8 mouse cellular contexts compared by ENCODE assay signal in genomic region chr3:154596488-154596933, GRCm38 (mm10). TPM values are rescaled to one million over a fixed set of nuclear protein-coding genes. Genes with fewer than 3 reads are reported as not detected.
A peak's percentile ranks its signal among the peaks of the same experiment; 100 is the strongest.
DNase-seq lines count a peak whose midpoint lies in the region; ATAC-seq and TF ChIP-seq lines count a peak whose summit lies in the region.

Gene Cryz (plus strand): TSS chr3:154596711.

- H3K36me3 ChIP-seq in ES-Bruce4 (ENCODE audit: control insufficient read depth, insufficient read depth, low read length, poor library complexity, severe bottlenecking) = no peaks in the 10 kb centered on the region; the same call in 1 of the 2 replicates
- H3K36me3 ChIP-seq in forebrain, embryonic 14.5 days (ENCODE audit: control insufficient read depth, insufficient read depth, low read length) = peaks cover 29% of the 10 kb centered on the region
- H3K36me3 ChIP-seq in neural tube, embryonic 15.5 days = peaks cover 28% of the 10 kb centered on the region

- peak; percentile 89 for DNase-seq in forebrain, embryonic 14.5 days (ENCODE audit: low spot score)
- DNase-seq in heart, postnatal 14 days = peak; percentile 89 to 94
- DNase-seq in layer of hippocampus, adult 11-12 months (ENCODE audit: low spot score) = peak; percentile 94
- DNase-seq in lung, adult 18-20 months = peak; percentile 86 to 87
- peak; percentile 87 for DNase-seq in testis, postnatal 14 days (ENCODE audit: low spot score)

- TF ChIP-seq EP300 in ES-Bruce4 (IDR thresholded peaks at IDR 0.05; ENCODE audit: insufficient read depth, low read depth, low read length) = no peak

- intact Hi-C loops in heart, postnatal 14 days (cut with DNase I) = loop anchor here (5.0 to 10.0 kb wide), 2 partner anchors 496 to 652 kb away; partner anchors contain the start of genes Acadm, Fpgt and Lrriq3

- peak within 1 kb of the TSS; percentile 45 for H3K27ac ChIP-seq in ES-Bruce4 (ENCODE audit: insufficient read depth, low read length)
- H3K27ac ChIP-seq in forebrain, embryonic 14.5 days (ENCODE audit: low read depth, low read length) = peak within 1 kb of the TSS; percentile 91
- peak within 1 kb of the TSS; percentile 96 for H3K27ac ChIP-seq in neural tube, embryonic 15.5 days (replicated peaks)

- WGBS in forebrain, embryonic 14.5 days = 1% methylated on average over 25 of the region's 25 CpGs
- WGBS in neural tube, embryonic 15.5 days = under 1% methylated on average over 25 of the region's 25 CpGs

- peak within 1 kb of the TSS; percentile 89 for H3K4me3 ChIP-seq in ES-Bruce4 (ENCODE audit: low read depth, low read length)
- peak within 1 kb of the TSS; percentile 86 for H3K4me3 ChIP-seq in forebrain, embryonic 14.5 days (ENCODE audit: low read depth, low read length)
- peak within 1 kb of the TSS; percentile 79 for H3K4me3 ChIP-seq in neural tube, embryonic 15.5 days (replicated peaks)

- no peak for TF ChIP-seq POLR2A in ES-Bruce4 (IDR thresholded peaks at IDR 0.05; ENCODE audit: insufficient read depth, low read length)

- H3K4me2 ChIP-seq in forebrain, embryonic 14.5 days (ENCODE audit: low read length) = peak within 1 kb of the TSS; percentile 67
- peak within 1 kb of the TSS; percentile 80 for H3K4me2 ChIP-seq in neural tube, embryonic 15.5 days

- TF ChIP-seq CTCF in ES-Bruce4 (IDR thresholded peaks at IDR 0.05; ENCODE audit: low read depth, low read length) = peak; percentile 70

- H3K9ac ChIP-seq in ES-Bruce4 (ENCODE audit: low read depth, poor library complexity, severe bottlenecking) = peak within 1 kb of the TSS; percentile 74
- peak within 1 kb of the TSS; percentile 84 for H3K9ac ChIP-seq in forebrain, embryonic 14.5 days (ENCODE audit: low read length)
- peak within 1 kb of the TSS; percentile 79 for H3K9ac ChIP-seq in neural tube, embryonic 15.5 days (replicated peaks)

- ATAC-seq in cerebellum, adult (ENCODE audit: insufficient number of reproducible peaks, low FRiP score, low TSS enrichment) = peak; percentile 81
- peak; percentile 88 for ATAC-seq in forebrain, embryonic 14.5 days
- ATAC-seq in neural tube, embryonic 15.5 days (ENCODE audit: low FRiP score) = peak; percentile 91

- H3K4me1 ChIP-seq in ES-Bruce4 (ENCODE audit: control insufficient read depth, insufficient read depth, low read length) = peaks cover 2% of the 10 kb centered on the region
- peaks cover 7% of the 10 kb centered on the region; the same call in 1 of the 2 replicates for H3K4me1 ChIP-seq in forebrain, embryonic 14.5 days (ENCODE audit: control insufficient read depth, insufficient read depth, low read length)
- peaks cover 15% of the 10 kb centered on the region for H3K4me1 ChIP-seq in neural tube, embryonic 15.5 days

- no peaks in the 10 kb centered on the region for H3K9me3 ChIP-seq in ES-Bruce4 (replicated peaks; ENCODE audit: control insufficient read depth, insufficient read depth, low read length, poor library complexity, severe bottlenecking)
- H3K9me3 ChIP-seq in forebrain, embryonic 14.5 days (replicated peaks; ENCODE audit: control insufficient read depth, low read length) = no peaks in the 10 kb centered on the region
- H3K9me3 ChIP-seq in neural tube, embryonic 15.5 days (replicated peaks) = no peaks in the 10 kb centered on the region

- no peaks in the 10 kb centered on the region for H3K27me3 ChIP-seq in ES-Bruce4 (ENCODE audit: control insufficient read depth, insufficient read depth, low read length, poor library complexity, severe bottlenecking)
- no peaks in the 10 kb centered on the region for H3K27me3 ChIP-seq in forebrain, embryonic 14.5 days (replicated peaks; ENCODE audit: control insufficient read depth, insufficient read depth, low read length)
- H3K27me3 ChIP-seq in neural tube, embryonic 15.5 days (replicated peaks) = no peaks in the 10 kb centered on the region

RNA-seq across cellular contexts. Expression of gene Cryz, which starts in this region (rescaled TPM):
- polyA plus RNA-seq in ES-Bruce4 (2011; ENCODE audit: insufficient read depth, insufficient read length, low read depth, missing spikeins) = 28.0 and 37.9 TPM in 2 replicates
- 11.0 and 12.8 TPM in 2 replicates for polyA plus RNA-seq in forebrain, embryonic 14.5 days (2014; fragmentation: Nextera tagmentation; extraction: Ambion mirVana)
- total RNA-seq in heart, postnatal 14 days (2021) = 10 to 100 TPM; 15.5 to 20.3 TPM
- polyA plus RNA-seq in neural tube, embryonic 15.5 days (2015; fragmentation: Nextera tagmentation; extraction: Ambion mirVana) = 7.7 and 10.2 TPM in 2 replicates

Comparison
In these comparisons a context has a peak if more than half of its experiments do, and no peak if none do; other contexts are left out.
1. Peak in every context shown above with its lines: DNase-seq, ATAC-seq, H3K4me3 ChIP-seq and H3K27ac ChIP-seq.
2. H3K27ac ChIP-seq: peak in every context shown above with its lines; median percentile 96 in neural tube, embryonic 15.5 days; 91 in forebrain, embryonic 14.5 days; 45 in ES-Bruce4.